Mouse (Mus musculus) lung, postnatal 0 days (tissue): ENCODE results near the gene Cacna2d4.

Experiments used
- CTCF ChIP-seq: IDR thresholded peaks from 2 replicates; pipeline ENCODE4 v1.5.1; 2016; ENCODE audit warnings: antibody characterized with exemption, mild to moderate bottlenecking
- EP300 ChIP-seq: IDR thresholded peaks from 2 replicates; pipeline ENCODE4 v1.6.1; 2016; ENCODE audit warnings: antibody characterized with exemption, mild to moderate bottlenecking, control low read depth

- TF ChIP-seq CTCF, result no peak
- TF ChIP-seq EP300, result no peak
Measured at GRCm38 (mm10) chr6:119312381-119312780, 76.1 kb downstream of the Cacna2d4 start.
